Mouse (Mus musculus): Measurements from ENCODE around the gene Pam. TPM values are rescaled to one million over a fixed set of nuclear protein-coding genes. Genes with fewer than 3 reads are reported as not detected.
"Not testable (repeated sequence)": the region's sequence is repeated elsewhere in the genome, so short reads cannot be mapped to it uniquely, and the experiment has no call there.

Pam gene
- total RNA-seq, 2 experiments from 2014 or later: 672 to 774 TPM

- DNase-seq: no peak
Observed at GRCm38 (mm10) chr1:98038252-98038651, 57.2 kb downstream of the Pam start.

DNA sequence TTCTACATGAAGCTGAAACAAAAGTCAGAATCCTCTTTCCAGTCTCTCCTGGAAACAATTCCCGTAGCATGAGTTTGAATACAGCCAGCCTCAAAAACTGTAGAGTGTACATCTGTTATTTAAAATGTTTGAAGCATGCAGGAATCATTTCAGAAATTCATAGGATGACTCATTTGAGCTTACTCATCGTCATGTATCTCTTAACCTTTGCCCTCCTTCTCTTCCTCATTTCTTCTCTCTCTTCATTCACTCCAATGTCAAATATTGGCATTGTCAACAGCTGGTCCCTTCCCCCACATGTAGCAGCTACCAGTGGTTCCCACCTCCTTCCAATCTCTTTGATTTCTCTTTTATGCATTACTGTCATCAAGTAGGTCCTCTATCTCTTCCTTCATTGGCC is 59.7 kb downstream of the Pam start:
- no peak for DNase-seq

DNA sequence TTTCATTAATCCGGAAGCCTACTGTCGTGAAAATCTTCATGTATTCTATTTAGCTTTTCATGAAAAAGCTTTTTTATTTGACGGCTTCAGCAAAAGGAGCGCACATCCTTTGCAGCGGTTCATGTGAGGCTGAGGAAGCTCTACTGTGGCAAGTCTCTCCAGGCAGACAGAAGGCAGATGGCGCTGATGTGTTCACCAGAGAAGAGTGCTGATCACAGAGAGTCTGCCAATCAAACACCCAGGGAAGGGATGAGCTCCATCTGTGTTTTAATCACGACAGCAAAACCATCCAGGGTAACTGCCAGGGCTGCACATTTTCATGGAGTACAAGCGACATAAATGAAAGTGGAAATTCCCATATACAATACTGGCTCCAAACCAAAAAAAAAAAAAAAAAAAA is 63.6 kb downstream of the Pam start:
- no peak for DNase-seq

DNA sequence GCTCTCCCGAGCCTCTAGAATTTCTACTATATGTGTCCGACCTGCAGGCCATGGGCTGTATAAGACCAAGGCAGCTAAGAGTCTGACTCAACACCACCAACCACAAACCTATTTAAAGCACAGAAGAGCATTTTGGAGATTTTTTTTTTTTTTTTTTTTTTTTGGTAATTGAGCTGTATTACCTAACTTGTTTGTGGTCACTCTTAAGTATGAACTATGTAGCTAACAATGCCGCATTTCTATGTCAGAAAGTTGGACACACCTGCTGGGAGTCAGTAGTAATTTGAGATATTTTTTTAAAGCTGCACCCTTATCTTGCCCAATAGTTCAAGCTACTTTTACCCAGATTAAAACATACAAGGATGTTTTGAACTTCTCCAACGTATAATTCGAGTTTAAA is 66.4 kb downstream of the Pam start:
- DNase-seq: no peak

DNA sequence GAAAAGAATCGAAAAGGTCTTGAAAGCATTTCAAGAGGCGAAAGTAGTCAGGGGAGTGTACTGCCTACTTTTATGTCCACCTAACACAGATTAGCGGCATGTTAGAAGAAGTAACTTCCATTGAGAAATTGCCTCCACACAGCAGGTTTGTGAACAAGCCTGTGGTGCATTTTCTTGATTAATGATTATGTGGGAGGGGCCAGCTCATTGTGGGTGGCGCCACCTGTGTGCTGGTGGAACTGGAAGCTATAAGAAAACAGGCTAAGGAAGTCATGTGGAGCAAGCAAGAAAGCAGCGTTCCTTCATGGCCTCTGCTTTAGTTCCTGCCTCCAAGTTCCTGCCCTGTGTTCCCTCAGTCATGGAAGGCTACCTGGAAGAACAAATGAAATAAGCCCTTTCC is 67.0 kb downstream of the Pam start:
- DNase-seq: no peak

GRCm38 (mm10) chr1:98027959-98028358 is 67.5 kb downstream of the Pam start:
- no peak for DNase-seq

- DNase-seq: no peak
Observed at GRCm38 (mm10) chr1:98025924-98026640, 69.4 kb downstream of the Pam start.

DNA sequence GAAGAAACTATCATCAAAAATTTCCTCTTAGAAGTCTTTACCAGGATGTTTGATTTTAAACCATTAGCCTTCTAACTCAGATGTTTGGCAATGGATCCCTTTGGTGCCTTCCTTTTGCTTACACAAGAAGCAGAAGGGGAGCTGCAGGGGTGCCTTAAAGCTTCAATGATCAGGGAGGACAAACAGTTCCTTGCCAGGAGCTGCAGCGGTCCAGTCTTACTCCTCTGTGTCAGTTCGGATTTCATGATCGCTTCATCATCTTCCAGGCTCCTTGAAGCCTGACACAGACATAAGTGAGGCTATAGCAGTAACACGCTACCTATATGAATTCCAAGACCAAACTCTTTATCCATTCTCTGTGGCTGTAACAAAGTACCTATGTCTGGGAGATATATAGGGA is 71.6 kb downstream of the Pam start:
- no peak for DNase-seq

DNA sequence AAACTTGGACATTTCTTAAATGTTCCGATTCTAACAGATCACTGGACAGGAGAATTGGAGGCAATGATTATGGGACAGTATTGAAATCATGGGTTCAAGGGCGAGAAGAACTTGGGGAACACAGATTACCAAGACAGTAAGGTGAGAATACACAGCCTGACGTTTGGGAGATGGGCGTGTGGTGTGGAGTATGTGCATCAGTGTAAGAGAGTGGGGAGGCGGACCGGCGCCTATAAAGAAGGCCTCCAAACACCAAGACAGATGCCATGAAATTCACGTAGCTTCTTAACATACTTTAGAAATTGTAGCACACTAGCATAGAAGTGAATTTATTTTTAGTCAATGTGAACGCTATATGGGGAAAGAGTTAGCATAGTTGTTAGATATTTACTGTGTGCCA is 76.5 kb downstream of the Pam start:
- no peak for DNase-seq

GRCm38 (mm10) chr1:98016004-98016848 is 79.2 kb downstream of the Pam start:
- no peak for DNase-seq

DNA sequence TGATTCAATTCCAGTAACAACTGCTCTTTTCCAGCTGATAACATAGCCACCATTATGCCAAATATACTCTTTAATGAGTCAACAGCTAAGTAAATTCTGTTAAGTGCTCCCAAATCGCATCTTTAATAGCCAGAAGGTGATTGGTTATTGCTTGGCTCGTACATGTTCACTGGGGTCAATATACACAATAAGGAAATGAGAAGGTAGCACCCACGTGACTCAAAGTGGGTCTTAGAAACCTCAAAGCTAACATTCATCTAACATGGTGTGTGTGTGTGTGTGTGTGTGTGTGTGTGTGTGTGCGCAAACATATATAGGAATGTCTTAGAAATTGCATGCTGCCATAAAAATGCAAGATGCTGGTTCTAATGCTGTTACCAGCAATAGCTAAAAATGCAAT is 79.9 kb downstream of the Pam start:
- no peak for DNase-seq

DNA sequence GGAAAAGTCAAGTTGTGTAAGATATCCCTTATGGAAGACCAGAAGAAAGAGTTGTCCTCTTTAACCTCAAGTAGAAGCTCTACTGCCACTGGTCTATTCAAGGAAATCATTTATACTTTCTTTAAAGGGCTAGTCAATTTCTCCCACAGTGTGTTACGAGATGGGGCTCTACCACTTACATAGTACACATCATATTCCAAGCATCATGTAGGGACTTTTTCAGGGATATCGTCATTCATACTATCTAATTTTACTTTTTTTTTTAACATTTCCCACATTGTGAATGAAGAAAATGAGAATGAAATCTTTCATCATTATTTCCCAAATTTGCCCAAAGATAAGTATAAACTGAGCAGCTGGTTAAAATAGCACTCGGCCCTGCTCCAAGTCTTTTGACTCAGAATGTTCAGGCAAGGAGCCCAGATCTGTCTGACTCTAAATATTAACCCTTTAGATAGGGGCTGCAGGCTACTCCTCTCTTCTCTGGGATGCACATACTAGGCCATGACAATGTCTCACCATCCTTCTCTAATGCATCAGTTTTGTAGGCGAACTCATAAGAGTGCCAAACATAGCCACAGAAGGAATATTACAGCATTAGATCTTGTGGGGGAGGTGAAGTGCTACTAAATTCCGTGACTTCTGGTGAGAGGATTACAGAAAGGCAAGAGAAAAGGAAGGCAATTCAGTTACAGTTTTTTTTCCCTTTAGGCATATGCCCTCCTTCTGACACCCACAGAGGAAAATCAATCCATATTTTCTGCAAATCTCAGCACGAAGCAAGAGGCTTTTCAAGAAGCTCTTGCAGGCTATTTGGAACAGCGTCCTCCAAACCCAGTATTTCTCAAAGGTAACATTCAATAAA is 92.7 kb downstream of the Pam start:
- peak; percentile 67 to 78 for DNase-seq

- DNase-seq: no peak
Observed at GRCm38 (mm10) chr1:97999465-97999864, 96.0 kb downstream of the Pam start.

GRCm38 (mm10) chr1:97998961-97999360 is 96.5 kb downstream of the Pam start:
- DNase-seq: not testable (repeated sequence)

DNA sequence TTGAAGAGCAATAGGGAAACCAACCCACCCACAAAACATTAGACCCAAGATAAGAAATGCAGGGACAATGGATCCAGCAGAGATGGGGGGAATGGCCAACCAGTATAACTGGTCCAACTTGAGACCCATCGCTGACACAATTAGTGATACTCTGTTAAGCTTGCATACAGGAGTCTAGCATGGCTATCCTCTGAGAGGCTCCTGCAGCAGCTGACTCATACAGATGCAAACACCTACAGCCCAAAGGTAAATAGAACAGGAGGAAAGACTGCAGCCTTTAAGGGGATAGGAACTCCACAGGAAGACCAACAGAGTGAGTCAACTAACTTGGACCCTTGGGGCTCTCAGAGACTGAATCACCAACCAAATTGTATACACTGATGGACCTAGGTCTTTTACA is 98.4 kb downstream of the Pam start:
- DNase-seq: no peak

- DNase-seq: no peak
Observed at GRCm38 (mm10) chr1:97991976-97992375, 103.5 kb downstream of the Pam start.

DNA sequence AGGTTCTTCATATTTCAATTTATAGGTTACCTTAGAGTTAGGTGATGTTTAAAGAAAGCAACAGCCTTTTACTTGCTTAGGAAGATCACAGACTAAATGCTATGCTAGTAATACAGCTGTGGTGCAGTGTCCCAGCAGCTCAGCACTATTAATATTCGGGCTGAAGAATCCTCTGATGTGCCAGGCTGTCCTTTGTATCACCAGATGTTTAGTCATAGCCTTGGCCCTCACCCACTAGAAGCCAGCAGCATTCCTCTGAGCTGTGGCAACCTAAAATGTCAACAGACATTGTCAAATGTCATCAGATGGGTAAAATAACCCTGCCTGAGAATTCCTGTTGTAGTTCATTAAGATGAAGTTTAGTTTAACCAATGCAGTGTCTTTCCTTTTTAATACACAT is 112.3 kb downstream of the Pam start:
- no peak for DNase-seq

GRCm38 (mm10) chr1:97979422-97979821 is 116.0 kb downstream of the Pam start:
- DNase-seq: no peak

DNA sequence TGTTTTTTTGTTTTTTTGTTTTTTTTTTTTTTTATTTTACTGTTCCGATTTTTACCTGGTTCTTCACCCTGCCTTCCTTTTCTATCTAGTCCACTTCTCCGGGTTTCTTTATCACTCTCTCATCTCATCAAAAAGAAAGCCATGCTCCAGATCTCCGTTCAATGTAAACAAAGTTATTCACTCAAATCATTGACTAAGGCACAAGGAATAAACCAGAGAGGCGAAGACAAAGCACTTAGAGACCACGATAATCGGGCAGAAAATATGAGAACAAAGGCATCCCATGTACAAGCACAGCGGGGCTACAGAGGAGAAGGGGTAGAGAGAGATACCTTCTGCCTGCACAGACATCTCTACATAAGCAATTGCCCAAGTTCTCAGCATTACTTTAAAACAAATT is 117.9 kb downstream of the Pam start:
- DNase-seq: no peak

GRCm38 (mm10) chr1:97976873-97977473 is 118.5 kb downstream of the Pam start:
- peak; percentile 87 to 90 for DNase-seq

GRCm38 (mm10) chr1:97976072-97976471 is 119.4 kb downstream of the Pam start:
- peak; percentile 39 to 53 for DNase-seq

- no peak for DNase-seq
Observed at GRCm38 (mm10) chr1:97974968-97975367, 120.5 kb downstream of the Pam start.

All from heart, adult 18-20 months (tissue).